Mouse (Mus musculus): ENCODE measurements around the gene Cd22. TPM values are rescaled to one million over a fixed set of nuclear protein-coding genes. Genes with fewer than 3 reads are reported as not detected.
"Not testable (repeated sequence)": the region's sequence is repeated elsewhere in the genome, so short reads cannot be mapped to it uniquely, and the experiment has no call there.

Cd22 gene
- polyA plus RNA-seq, 1 experiment: not detected

DNA sequence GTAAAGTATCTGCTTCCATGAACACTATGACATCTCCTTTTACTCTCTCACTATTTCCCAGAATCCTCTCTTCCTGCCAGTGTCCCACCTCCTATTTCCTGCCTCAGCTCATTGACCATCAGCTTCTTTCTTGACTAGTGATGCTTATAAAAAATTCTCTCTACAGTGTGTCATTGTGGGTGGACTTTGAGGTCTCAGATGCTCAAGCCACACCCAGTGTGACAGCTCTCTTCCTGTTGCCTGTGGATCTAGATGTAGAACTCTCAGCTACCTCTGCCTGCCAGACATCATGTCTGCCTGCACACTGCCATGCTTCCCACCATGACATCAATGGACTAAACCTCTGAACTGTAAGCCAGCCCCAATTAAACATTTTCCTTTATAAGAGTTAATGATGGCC is 42.9 kb downstream of the Cd22 start:
- Histone ChIP-seq H3K4me3 (ENCODE audit: insufficient read depth, low read depth, low read length) (no peak overlapping the region), H3K4me1 (ENCODE audit: control insufficient read depth, insufficient read depth, low read length) (no peaks in the 10 kb centered on the region), H3K27ac (ENCODE audit: insufficient read depth, low read depth, low read length) (no peak overlapping the region)
- TF ChIP-seq POLR2A (IDR thresholded peaks at IDR 0.05; ENCODE audit: insufficient read depth, low read depth, low read length) (no peak), CTCF (IDR thresholded peaks at IDR 0.05; ENCODE audit: insufficient read depth, low read depth, low read length) (no peak)

DNA sequence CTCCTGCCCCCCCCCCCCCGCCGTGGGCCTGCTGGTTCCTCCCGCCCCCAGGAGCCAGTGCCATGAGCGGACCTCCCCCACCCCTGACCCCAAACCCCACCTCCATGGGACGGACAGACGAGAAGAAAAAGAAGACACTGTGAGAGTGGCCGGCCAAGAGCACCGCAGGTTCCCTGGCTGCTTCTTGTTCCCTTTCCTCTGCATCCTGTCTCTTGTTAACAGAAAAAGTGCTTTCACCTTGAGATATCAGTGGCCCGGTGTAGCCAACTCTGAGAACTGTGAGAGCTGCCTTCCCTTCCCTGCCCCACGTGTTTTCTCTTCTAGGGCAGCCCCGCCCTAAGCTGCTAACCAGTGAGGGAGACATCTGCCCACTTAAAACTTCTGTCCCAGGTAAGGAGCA is 47.5 kb downstream of the Cd22 start:
- H3K4me1 ChIP-seq (ENCODE audit: control insufficient read depth, insufficient read depth, low read length); H3K4me3 ChIP-seq (ENCODE audit: insufficient read depth, low read depth, low read length); H3K27ac ChIP-seq (ENCODE audit: insufficient read depth, low read depth, low read length): not testable (repeated sequence)
- WGBS: 39% methylated on average over 11 of the region's 11 CpGs

GRCm38 (mm10) chr7:30832261-30832660 is 47.9 kb downstream of the Cd22 start:
- H3K27ac ChIP-seq (ENCODE audit: insufficient read depth, low read depth, low read length): no peak overlapping the region
- 70% methylated on average over 14 of the region's 17 CpGs for WGBS
- no peak for TF ChIP-seq POLR2A (IDR thresholded peaks at IDR 0.05; ENCODE audit: insufficient read depth, low read depth, low read length)
- no peak overlapping the region for H3K4me3 ChIP-seq (ENCODE audit: insufficient read depth, low read depth, low read length)
- H3K4me1 ChIP-seq (ENCODE audit: control insufficient read depth, insufficient read depth, low read length): no peaks in the 10 kb centered on the region

GRCm38 (mm10) chr7:30829428-30829827 is 50.7 kb downstream of the Cd22 start:
- WGBS: 74% methylated on average over 3 of the region's 3 CpGs
- Histone ChIP-seq H3K4me1 (ENCODE audit: control insufficient read depth, insufficient read depth, low read length) (no peaks in the 10 kb centered on the region), H3K4me3 (ENCODE audit: insufficient read depth, low read depth, low read length) (no peak overlapping the region), H3K27ac (ENCODE audit: insufficient read depth, low read depth, low read length) (no peak overlapping the region)
- TF ChIP-seq CTCF (IDR thresholded peaks at IDR 0.05; ENCODE audit: insufficient read depth, low read depth, low read length): no peak
- no peak for TF ChIP-seq POLR2A (IDR thresholded peaks at IDR 0.05; ENCODE audit: insufficient read depth, low read depth, low read length)

- not testable (repeated sequence) for H3K27ac ChIP-seq (ENCODE audit: insufficient read depth, low read depth, low read length); H3K4me3 ChIP-seq (ENCODE audit: insufficient read depth, low read depth, low read length); H3K4me1 ChIP-seq (ENCODE audit: control insufficient read depth, insufficient read depth, low read length)
Measured at GRCm38 (mm10) chr7:30828871-30829270, 51.3 kb downstream of the Cd22 start.

- Histone ChIP-seq H3K4me1 (ENCODE audit: control insufficient read depth, insufficient read depth, low read length) (no peaks in the 10 kb centered on the region), H3K4me3 (ENCODE audit: insufficient read depth, low read depth, low read length) (no peak overlapping the region), H3K27ac (ENCODE audit: insufficient read depth, low read depth, low read length) (no peak overlapping the region)
- 91% methylated on average over 10 of the region's 10 CpGs for WGBS
- TF ChIP-seq CTCF (IDR thresholded peaks at IDR 0.05; ENCODE audit: insufficient read depth, low read depth, low read length) (no peak), POLR2A (IDR thresholded peaks at IDR 0.05; ENCODE audit: insufficient read depth, low read depth, low read length) (no peak)
Measured at GRCm38 (mm10) chr7:30826660-30827059, 53.5 kb downstream of the Cd22 start.

GRCm38 (mm10) chr7:30824306-30824705 is 55.8 kb downstream of the Cd22 start:
- WGBS: 93% methylated on average over 3 of the region's 3 CpGs
- TF ChIP-seq CTCF (IDR thresholded peaks at IDR 0.05; ENCODE audit: insufficient read depth, low read depth, low read length): no peak
- H3K4me3 ChIP-seq (ENCODE audit: insufficient read depth, low read depth, low read length): no peak overlapping the region
- H3K27ac ChIP-seq (ENCODE audit: insufficient read depth, low read depth, low read length): no peak overlapping the region
- peaks cover 10% of the 10 kb centered on the region for H3K4me1 ChIP-seq (ENCODE audit: control insufficient read depth, insufficient read depth, low read length)

GRCm38 (mm10) chr7:30823675-30824074 is 56.5 kb downstream of the Cd22 start, which contains the start of gene Ffar2:
Ffar2 (minus strand) TSS chr7:30823775.
- TF ChIP-seq CTCF (IDR thresholded peaks at IDR 0.05; ENCODE audit: insufficient read depth, low read depth, low read length): no peak
- 85% methylated on average over 18 of the region's 18 CpGs for WGBS
- Histone ChIP-seq H3K4me3 (ENCODE audit: insufficient read depth, low read depth, low read length) (no peak within 1 kb of the TSS), H3K27ac (ENCODE audit: insufficient read depth, low read depth, low read length) (no peak within 1 kb of the TSS), H3K4me1 (ENCODE audit: control insufficient read depth, insufficient read depth, low read length) (peaks cover 10% of the 10 kb centered on the region)

GRCm38 (mm10) chr7:30821532-30821931 is 58.6 kb downstream of the Cd22 start:
- Histone ChIP-seq H3K4me1 (ENCODE audit: control insufficient read depth, insufficient read depth, low read length) (peaks cover 10% of the 10 kb centered on the region), H3K27ac (ENCODE audit: insufficient read depth, low read depth, low read length) (no peak overlapping the region), H3K4me3 (ENCODE audit: insufficient read depth, low read depth, low read length) (no peak overlapping the region)
- TF ChIP-seq POLR2A (IDR thresholded peaks at IDR 0.05; ENCODE audit: insufficient read depth, low read depth, low read length) (no peak), CTCF (IDR thresholded peaks at IDR 0.05; ENCODE audit: insufficient read depth, low read depth, low read length) (no peak)
- 84% methylated on average over 5 of the region's 5 CpGs for WGBS

DNA sequence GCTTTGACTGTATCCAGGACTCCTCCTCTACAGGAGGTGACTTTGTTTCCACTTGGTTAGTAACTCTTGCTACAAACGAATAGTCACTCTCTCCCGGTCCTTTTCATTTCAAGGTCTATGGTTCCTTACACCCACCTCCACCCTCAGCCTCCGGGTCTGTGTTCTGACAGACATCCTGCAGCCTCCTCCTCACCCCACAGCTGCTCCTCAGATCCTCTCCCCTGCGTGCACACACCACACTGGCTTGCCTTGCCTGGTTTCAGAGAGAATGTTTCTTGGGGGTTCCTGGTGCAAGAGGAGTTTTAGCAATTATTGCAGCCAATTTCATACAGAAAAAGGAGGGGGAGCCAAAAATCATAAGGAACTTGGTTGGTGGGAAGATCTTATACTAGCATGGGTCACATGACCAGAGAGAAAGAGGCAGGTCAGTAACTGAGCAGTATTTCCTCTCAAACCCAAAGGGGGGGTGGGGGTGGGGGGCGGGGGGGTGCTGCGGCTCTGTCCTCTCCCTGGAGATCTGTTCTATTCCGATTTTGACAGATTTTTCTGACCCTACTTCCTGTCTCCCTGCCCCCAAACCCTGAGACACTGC is 59.2 kb downstream of the Cd22 start:
- Histone ChIP-seq H3K27ac (ENCODE audit: insufficient read depth, low read depth, low read length) (no peak overlapping the region), H3K4me3 (ENCODE audit: insufficient read depth, low read depth, low read length) (no peak overlapping the region), H3K4me1 (ENCODE audit: control insufficient read depth, insufficient read depth, low read length) (peaks cover 10% of the 10 kb centered on the region)
- 41% methylated on average over 7 of the region's 7 CpGs for WGBS
- no peak for TF ChIP-seq CTCF (IDR thresholded peaks at IDR 0.05; ENCODE audit: insufficient read depth, low read depth, low read length)

Data from olfactory bulb, adult 2 months (tissue).